Mouse (Mus musculus) right cerebral cortex, postnatal 10 days (tissue): ENCODE results near the gene Hist1h1d.
A peak's percentile ranks its signal among the peaks of the same experiment; 100 is the strongest.
"Not testable (repeated sequence)": the region's sequence is repeated elsewhere in the genome, so short reads cannot be mapped to it uniquely, and the experiment has no call there.

Source experiments
- DNase-seq, 2 experiments: peaks; one replicate each; pipeline ENCODE4 v3.0.0; 2021; ENCODE audit warnings: low spot score in 2 of 2

Hist1h1d gene

DNA sequence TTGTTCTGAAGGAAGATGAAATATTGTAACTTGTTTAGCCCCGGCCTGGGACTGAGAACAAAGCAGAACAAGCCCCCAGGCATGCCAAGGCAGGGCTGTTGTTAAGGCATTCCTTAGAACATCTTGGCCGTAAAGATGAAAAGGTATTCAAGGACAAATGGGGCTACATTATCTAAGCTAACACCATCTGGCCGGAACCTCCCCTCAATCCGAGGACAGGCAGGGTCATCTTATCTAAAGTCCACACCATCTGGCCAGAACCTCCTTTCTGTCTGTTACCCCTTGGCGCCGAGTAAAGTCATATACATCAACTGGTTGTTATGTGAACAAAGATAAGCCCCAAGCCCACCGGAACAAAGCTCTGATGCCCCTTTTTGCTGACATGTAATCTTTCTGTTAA lies 38.8 kb downstream of the Hist1h1d start:
- DNase-seq: not testable (repeated sequence)

GRCm38 (mm10) chr13:23592614-23593013 lies 39.6 kb downstream of the Hist1h1d start:
- DNase-seq: no peak

DNA sequence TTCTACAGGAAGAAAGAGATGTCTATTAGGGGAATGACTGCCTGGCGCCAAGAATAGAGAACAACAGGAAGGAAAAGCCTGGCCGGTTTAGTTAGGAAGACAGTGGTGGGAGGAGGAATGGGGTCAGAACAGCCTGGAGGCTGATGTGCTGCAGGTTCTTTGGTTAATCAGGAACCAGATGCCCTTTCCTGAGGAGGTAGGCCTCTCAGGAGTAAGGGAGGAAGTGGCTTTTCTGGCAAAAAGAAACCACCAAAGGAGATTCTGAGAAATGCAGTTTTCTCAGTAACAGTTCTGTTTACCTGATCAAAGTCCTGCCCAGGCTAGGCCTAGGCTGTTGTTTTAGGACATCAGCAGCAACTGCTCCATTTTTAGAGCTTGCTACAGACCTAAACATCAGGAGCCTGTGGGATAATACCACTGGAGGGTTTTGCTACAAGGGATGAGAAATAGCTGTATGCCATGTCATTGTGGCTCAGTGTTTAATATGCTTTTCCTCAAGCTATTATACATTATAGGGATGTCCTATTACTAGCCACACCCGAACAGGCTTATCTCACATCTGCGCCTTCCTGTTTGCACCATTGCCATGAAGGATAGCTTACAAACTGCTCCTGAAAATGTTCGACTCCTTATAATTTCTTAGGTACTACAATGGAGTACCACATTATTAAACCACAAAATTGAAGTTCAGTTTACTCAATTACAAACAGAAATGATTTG lies 40.1 kb downstream of the Hist1h1d start:
- no peak for DNase-seq

DNA sequence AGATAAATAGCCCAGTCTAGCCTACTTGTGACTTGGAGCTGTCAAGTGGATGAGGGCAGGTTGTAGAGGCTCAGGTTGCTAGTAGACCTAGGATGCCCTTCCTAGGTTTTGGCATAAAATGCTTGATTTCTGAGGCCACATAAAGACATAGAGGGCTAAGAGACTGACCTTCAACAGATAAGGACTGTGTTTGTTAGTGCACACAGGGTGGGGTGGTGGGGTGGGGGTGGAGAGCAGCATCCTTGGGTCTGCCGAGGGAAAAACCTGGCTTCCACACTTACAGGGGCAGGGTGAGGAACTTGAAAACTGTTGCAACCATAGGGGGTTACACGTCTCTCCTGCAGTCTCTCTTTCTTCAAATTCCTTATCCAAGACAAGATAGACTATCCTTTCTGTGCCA lies 42.1 kb downstream of the Hist1h1d start:
- no peak for DNase-seq

DNA sequence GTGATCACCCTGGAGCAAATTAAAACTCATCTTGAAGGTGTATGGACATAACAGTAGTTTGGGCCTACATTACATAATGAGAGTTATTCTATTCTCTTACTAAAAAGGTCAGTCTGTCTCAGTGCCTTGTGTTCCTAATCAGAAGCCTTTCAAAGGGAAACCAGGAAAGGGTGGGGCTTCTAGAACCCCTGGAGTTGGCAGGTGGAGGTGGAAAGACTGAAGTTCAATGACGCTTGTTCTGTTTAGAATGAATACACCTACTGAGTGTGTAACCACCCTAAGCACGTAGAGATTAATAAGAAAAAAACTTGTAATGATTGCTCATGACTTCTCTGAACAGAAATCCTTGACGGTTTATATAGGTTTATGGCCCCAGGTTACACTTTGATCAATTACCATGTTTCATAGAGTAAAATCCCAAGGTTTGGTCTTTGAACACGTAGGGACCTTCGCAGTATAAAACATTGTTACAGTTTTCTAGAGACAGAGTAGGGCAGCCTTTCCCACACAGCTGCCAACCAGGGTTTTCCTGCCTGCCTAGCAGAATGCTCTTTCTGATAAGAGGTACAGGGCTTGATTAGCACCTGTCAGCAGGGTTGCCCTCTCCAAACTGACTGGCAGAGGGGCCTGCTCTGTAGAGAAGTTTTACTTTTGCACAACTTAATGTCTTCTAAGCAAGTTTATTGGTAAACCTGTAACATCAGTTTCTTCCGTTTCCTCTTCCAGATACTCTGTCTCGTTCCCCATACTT lies 42.7 kb downstream of the Hist1h1d start:
- no peak for DNase-seq

GRCm38 (mm10) chr13:23597957-23598356 lies 44.9 kb downstream of the Hist1h1d start:
- DNase-seq: peak; percentile 58 to 84

DNA sequence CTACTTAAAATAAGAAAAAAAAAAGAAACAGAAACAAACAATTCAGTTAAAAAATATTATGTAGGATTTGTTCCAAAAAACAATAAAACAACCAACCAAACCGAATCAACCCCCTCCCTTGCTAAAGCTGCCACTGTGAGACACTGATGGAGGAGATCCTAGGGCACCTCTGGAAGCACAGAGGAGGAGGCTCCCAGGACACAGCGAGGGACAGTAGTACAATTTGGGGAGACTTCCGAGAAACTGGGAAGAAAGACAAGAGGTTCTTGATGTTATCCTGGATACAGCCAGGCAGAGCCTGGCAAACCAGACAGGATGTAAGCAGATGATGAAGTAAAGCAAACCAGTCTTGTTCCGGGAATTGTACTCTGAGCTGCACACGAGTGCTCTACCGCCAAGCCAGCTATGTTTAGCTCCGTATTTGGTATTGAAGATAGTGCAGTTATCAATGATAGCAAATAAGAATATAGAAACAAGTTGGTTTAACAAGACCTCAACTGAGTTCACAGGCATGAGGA lies 50.2 kb downstream of the Hist1h1d start:
- no peak for DNase-seq

GRCm38 (mm10) chr13:23604452-23604851 lies 51.4 kb downstream of the Hist1h1d start:
- DNase-seq: no peak

DNA sequence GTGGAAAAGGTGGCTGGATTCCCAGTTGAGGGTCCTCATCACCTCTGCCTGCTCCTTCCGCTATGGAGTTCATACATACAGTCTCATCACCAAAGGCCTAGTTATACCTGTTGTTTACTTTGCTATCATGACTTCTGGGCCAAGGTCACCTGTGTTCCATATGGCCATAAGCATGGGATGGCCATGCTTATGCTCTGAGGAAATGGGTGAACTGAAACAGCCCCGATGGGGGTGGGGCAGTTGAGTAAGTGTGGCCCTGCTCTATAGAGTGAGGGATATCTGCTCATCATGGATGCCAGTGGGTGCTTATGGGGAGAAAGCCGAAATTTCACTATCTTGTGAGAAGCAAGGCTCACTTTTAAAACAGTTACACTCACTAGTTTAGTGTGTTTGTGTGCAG lies 52.0 kb downstream of the Hist1h1d start:
- DNase-seq: no peak

DNA sequence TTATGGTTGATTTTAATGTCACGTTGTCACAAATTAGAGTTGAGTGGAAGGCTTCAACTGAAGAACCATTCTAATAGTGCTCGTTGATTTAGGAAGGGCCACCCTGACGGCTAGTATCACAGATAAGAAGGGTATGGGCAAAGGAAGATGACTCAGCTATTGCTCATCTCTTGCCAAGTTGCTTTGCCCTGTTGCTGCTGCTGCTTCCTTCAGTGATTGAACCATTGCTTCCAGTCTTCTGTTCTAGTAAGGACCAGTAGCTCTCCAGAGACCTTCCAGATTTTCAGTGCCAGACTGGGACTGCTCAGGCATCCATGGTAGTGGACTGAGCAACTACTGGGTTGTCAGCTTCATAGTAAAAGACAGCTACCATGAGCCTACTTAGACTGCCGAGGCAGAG lies 56.1 kb downstream of the Hist1h1d start:
- no peak for DNase-seq

DNA sequence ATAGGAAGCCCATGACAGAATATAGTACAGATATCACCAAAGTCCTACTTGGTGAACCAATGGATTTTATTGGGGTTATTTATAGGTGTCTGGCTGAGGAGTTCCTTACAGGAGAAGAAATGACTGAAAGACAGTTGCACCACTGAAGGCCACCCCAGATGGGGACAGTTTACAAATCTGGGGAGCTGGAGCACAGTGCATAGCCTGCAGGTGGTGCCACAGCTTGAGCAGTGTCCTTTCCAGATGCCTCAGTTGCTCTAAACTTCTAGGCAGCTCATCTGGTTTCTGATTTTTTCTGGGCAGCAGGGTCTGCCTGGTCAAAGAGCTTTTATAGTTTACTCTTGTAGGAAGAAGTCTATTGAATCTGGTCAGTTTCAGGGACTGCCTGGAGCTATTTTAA lies 56.8 kb downstream of the Hist1h1d start:
- no peak for DNase-seq
